Mouse (Mus musculus) kidney, adult 2 months (tissue): ENCODE results near the gene Tlr2. TPM values are rescaled to one million over a fixed set of nuclear protein-coding genes. Genes with fewer than 3 reads are reported as not detected.
A peak's percentile ranks its signal among the peaks of the same experiment; 100 is the strongest.

Experiments used
- DNase-seq: peaks from one replicate; pipeline ENCODE4 v3.0.0; 2021
- H3K27ac ChIP-seq: fragments of 200-500 bp; 2 replicates; pipeline ENCODE4 v1.5.1; 2012; ENCODE audit warnings: low read depth, low read length, control low read depth, inconsistent platforms; ENCODE audit not compliant: insufficient read depth
- H3K27me3 ChIP-seq: fragments of 200-500 bp; replicated peaks from 2 replicates; pipeline ENCODE4 v1.6.1; 2012; ENCODE audit warnings: mild to moderate bottlenecking, moderate library complexity, low read length, inconsistent platforms; ENCODE audit not compliant: control insufficient read depth, insufficient read depth
- H3K36me3 ChIP-seq: fragments of 200-500 bp; 2 replicates; pipeline ENCODE4 v1.6.1; 2012; ENCODE audit warnings: mild to moderate bottlenecking, moderate library complexity, low read length, inconsistent platforms; ENCODE audit not compliant: control insufficient read depth, insufficient read depth
- H3K4me1 ChIP-seq: fragments of 200-500 bp; 2 replicates; pipeline ENCODE4 v1.6.1; 2011; ENCODE audit warnings: low read length; ENCODE audit not compliant: control insufficient read depth, insufficient read depth
- H3K4me3 ChIP-seq: fragments of 200-500 bp; 2 replicates; pipeline ENCODE4 v1.5.1; 2011; ENCODE audit warnings: mild to moderate bottlenecking, low read depth, low read length, control low read depth; ENCODE audit not compliant: insufficient read depth
- CTCF ChIP-seq: fragments of 200-500 bp; conservative IDR thresholded peaks from 2 replicates; pipeline ENCODE4 v1.5.1; 2011; ENCODE audit warnings: low read depth, mild to moderate bottlenecking, control low read depth, low read length, moderate library complexity, mixed read lengths; ENCODE audit not compliant: insufficient read depth, insufficient read length
- POLR2A ChIP-seq: fragments of 200-500 bp; IDR thresholded peaks from one replicate; pipeline ENCODE4 v1.6.1; 2011; ENCODE audit warnings: low read depth, low read length, control low read depth
- WGBS: fragments of 180-500 bp; shearing (Covaris S2); methylation state at CpG from one replicate; pipeline ENCODE4 v1.1.7; 2018; 5-methylcytosine and 5-hydroxymethylcytosine counted together
- polyA plus RNA-seq: library from polyadenylated mRNA; depleted of rRNA; stranded (reverse); fragments of >200 nt; gene quantifications from 2 replicates; pipeline ENCODE4 v1.2.3, GENCODE M21; 2012

The Tlr2 gene
- polyA plus RNA-seq, 1 experiment = 1.9 TPM

DNA sequence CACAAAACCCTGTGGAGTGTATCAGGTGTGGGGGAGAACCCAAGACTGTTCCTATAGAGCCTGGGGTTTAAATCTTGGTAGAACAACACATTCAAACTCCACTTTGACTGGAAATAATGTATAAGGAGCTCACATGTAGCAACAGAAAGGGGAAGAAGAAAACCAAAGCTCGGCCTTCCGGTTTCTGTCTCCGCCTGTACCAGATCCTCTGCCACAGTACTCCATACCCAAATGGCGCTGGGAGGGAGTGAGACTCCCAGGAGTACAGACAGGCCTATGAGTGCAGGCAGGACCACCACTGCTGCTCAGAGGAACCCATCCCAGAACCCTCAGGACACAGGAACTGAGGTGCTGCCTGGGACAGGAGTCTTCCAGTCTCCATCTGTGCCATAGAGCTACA lies 17.8 kb downstream of the Tlr2 start:
- H3K27me3 ChIP-seq = no peaks in the 10 kb centered on the region
- 94% methylated on average over 4 of the region's 4 CpGs for WGBS
- DNase-seq = no peak
- H3K36me3 ChIP-seq = no peaks in the 10 kb centered on the region
- H3K27ac ChIP-seq = no peak overlapping the region
- TF ChIP-seq CTCF = no peak
- no peaks in the 10 kb centered on the region for H3K4me1 ChIP-seq
- H3K4me3 ChIP-seq = no peak overlapping the region

DNA sequence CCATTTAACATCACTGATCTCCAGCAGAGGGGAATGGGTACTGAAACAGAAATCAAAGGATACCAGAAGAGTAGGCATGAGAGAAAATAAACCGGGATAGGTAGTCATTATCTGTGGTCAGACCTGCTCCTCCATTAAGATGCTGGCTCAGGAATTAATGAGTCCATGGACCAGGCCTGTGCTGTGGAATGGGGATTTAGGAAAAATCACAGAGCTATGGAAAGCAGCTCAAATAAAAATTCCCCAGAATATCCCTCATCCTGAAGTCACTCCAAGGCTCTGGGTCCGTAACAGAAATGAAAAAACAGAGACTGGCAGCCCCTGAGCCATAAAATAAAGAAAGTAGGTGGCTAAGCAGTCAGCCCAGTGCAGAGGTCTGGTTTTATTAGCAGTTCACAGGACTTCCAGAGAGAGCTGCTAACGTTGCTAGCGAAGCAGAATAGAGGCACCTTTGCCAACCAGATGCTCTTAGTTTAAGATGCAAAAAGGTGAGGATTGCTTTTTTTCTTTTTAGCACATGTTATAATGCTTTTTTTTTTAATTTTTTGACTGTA lies 25.1 kb downstream of the Tlr2 start:
- WGBS = 77% methylated on average over 4 of the region's 4 CpGs
- TF ChIP-seq CTCF = no peak
- TF ChIP-seq POLR2A = no peak
- Histone ChIP-seq H3K4me3 (no peak overlapping the region), H3K27me3 (no peaks in the 10 kb centered on the region), H3K27ac (no peak overlapping the region), H3K36me3 (no peaks in the 10 kb centered on the region), H3K4me1 (no peaks in the 10 kb centered on the region)
- DNase-seq = no peak

DNA sequence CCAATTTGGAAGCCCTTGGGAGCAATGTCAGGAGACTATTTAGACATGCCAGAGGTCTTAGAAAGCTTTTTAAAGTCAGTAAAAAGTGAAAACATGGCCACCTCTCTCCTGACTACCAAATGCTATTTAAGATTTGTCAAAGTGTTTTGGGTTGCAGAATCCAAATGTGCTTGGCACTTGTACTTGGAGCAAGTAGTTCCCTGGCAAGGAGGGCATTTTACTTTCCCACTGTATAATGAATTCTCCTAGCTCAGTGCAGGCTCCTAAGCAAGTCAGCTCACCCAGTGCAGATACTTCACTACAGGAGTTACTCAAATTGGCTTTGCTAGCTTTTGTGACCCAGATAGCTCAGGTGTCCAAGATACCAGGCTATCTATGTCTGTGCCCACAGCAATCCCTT lies 28.7 kb downstream of the Tlr2 start:
- no peak overlapping the region for H3K4me3 ChIP-seq
- H3K27ac ChIP-seq = no peak overlapping the region
- no peaks in the 10 kb centered on the region for H3K27me3 ChIP-seq
- H3K36me3 ChIP-seq = no peaks in the 10 kb centered on the region
- TF ChIP-seq CTCF (no peak), POLR2A (no peak)
- DNase-seq = no peak
- no peaks in the 10 kb centered on the region for H3K4me1 ChIP-seq

DNA sequence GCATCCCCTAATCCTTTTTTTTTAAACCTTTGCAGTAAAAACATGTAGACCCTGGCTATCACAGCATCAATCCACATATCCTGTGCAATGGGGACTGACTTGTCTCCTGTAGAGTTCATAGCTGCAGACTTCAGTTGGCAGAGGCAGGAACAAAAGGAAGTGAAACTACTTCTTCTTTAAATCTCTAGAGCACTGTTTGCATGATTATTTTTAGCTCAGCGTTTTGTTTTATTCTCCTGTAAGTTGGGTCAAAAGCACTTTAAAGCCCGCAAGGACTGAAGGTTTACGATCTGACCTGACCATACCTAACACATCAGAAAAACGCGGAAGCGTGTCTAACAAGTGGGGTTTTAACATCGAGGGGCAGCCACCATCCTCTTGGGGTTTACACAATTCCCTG lies 29.6 kb downstream of the Tlr2 start:
- H3K4me3 ChIP-seq = no peak overlapping the region
- no peaks in the 10 kb centered on the region for H3K36me3 ChIP-seq
- WGBS = 45% methylated on average over 7 of the region's 7 CpGs
- DNase-seq = no peak
- no peaks in the 10 kb centered on the region for H3K27me3 ChIP-seq
- no peaks in the 10 kb centered on the region for H3K4me1 ChIP-seq
- TF ChIP-seq CTCF = no peak
- no peak for TF ChIP-seq POLR2A
- H3K27ac ChIP-seq = no peak overlapping the region

DNA sequence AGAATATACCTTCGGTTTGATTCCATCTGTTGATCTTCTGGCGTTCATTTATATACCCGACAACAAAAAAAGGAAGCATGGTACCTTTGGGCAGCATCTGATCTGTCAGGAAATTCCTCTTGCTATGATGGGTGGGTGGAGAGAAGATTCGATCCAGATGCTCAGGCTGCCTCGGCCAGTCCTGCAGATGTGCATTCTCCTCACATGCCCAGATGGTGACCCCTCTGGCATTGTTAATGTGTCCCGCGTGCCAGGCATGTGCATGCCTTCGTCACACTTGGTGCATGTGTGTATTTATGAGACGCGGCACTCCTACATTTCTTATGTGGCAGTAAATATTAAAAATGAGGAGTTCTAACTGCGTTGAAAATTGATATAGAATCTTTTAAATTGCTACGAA lies 33.1 kb downstream of the Tlr2 start:
- WGBS = 85% methylated on average over 12 of the region's 12 CpGs
- no peak for DNase-seq
- Histone ChIP-seq H3K27ac (no peak overlapping the region), H3K4me1 (no peaks in the 10 kb centered on the region), H3K36me3 (no peaks in the 10 kb centered on the region), H3K4me3 (no peak overlapping the region), H3K27me3 (no peaks in the 10 kb centered on the region)
- TF ChIP-seq POLR2A (no peak), CTCF (no peak)

DNA sequence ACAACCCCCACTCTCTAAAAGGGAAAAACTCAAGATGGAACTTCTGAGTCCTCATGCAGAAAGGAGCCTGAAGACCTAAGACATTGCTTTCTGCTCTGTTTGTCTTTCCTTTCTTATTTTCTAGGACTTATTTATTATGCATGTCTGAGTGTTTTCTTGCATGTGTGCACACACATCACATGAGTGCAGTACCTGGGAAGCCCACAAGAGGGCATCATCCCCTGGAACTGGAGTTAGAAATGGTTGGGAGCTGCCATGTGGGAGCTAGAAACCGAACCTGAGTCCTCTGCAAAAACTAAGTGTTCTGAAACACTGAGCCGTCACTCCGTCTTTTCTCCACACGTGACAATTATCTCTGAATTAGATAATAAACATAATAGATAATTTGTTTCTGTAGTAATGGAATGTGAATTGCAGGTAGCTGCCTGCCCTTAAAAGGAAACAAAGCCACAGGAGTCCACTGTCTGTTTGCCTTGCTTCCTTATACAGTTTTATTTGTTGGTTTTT lies 39.9 kb downstream of the Tlr2 start:
- TF ChIP-seq POLR2A = no peak
- TF ChIP-seq CTCF = 0 out of 2 replicates have a peak, but pooled peaks have one; percentile 11
- H3K4me1 ChIP-seq = no peaks in the 10 kb centered on the region
- no peak overlapping the region for H3K4me3 ChIP-seq
- over 99% methylated on average over 4 of the region's 4 CpGs for WGBS
- no peaks in the 10 kb centered on the region for H3K27me3 ChIP-seq
- DNase-seq = no peak
- H3K27ac ChIP-seq = no peak overlapping the region
- H3K36me3 ChIP-seq = no peaks in the 10 kb centered on the region

DNA sequence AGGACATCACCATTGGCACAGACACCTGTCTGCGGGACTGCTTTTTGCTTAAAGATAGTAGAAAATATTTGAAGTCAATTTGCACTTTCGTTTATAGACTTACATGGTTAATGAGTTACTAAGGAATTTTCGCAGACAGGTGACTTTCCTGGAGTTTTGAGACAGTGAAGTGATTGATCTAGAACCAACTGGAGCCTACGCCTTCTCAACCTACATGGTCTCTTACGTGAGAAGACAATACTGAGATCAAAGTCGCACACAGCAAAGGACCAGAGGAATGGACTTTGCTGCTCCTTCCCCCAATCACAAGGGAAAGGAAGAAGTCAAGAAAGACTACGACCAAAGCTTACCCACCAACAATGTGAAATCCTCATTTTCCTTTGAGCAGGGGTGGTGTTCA lies 42.1 kb downstream of the Tlr2 start:
- H3K4me1 ChIP-seq = no peaks in the 10 kb centered on the region
- 71% methylated on average over 7 of the region's 7 CpGs for WGBS
- no peak for DNase-seq
- no peak overlapping the region for H3K4me3 ChIP-seq
- TF ChIP-seq POLR2A = no peak
- TF ChIP-seq CTCF = no peak
- H3K27ac ChIP-seq = no peak overlapping the region
- H3K27me3 ChIP-seq = no peaks in the 10 kb centered on the region
- H3K36me3 ChIP-seq = no peaks in the 10 kb centered on the region
